Mouse (Mus musculus): ENCODE data around the gene Alkbh3.

DNA sequence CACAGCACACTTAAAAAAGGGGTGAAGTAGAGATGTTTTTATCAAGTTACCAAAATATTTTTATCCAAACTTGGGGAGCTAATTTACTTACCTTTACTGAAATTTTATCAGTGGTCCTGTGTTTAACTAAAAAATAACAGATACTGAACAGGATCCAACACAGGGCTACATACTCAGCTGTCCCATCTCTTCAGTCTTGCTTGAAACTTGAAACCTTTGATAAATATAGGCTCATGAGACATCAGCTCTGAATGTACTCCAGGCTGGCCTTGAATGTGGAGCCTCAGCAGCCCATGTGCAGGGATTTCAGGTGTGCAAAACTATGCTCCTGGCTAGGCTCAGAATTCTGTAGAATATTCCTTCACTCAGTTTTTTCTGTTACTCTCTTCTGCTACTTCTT lies 20.0 kb upstream of the Alkbh3 start:
- no peak for TF ChIP-seq CTCF (IDR thresholded peaks at IDR 0.05; ENCODE audit: low read depth)
- TF ChIP-seq EP300 (optimal IDR thresholded peaks at IDR 0.05) = no peak

All from stomach, postnatal 0 days (tissue).